Mouse (Mus musculus) thymus, adult 2 months (tissue): ENCODE data around the gene Cenpb. TPM values are rescaled to one million over a fixed set of nuclear protein-coding genes. Genes with fewer than 3 reads are reported as not detected.

Source experiments
- DNase-seq: peaks from one replicate; pipeline ENCODE4 v3.0.0; 2021
- H3K27ac ChIP-seq: fragments of 200-500 bp; 2 replicates; pipeline ENCODE4 v1.5.1; 2012; ENCODE audit warnings: low read length, control low read depth; ENCODE audit not compliant: control insufficient read depth, insufficient read depth
- H3K27me3 ChIP-seq: fragments of 200-500 bp; 2 replicates; pipeline ENCODE4 v1.6.1; 2012; ENCODE audit warnings: mild to moderate bottlenecking, low read length, moderate library complexity, mixed read lengths; ENCODE audit not compliant: control insufficient read depth, insufficient read depth
- H3K36me3 ChIP-seq: fragments of 200-500 bp; 2 replicates; pipeline ENCODE4 v1.6.1; 2012; ENCODE audit warnings: mild to moderate bottlenecking, low read length, moderate library complexity; ENCODE audit not compliant: control insufficient read depth, insufficient read depth
- H3K4me1 ChIP-seq: fragments of 200-500 bp; replicated peaks from 2 replicates; pipeline ENCODE4 v1.6.1; 2012; ENCODE audit warnings: low read length; ENCODE audit not compliant: control insufficient read depth, insufficient read depth
- H3K4me3 ChIP-seq: fragments of 200-500 bp; 2 replicates; pipeline ENCODE4 v1.5.1; 2012; ENCODE audit warnings: mild to moderate bottlenecking, low read length, control low read depth, moderate library complexity; ENCODE audit not compliant: control insufficient read depth, insufficient read depth
- CTCF ChIP-seq: fragments of 200-500 bp; IDR thresholded peaks from 2 replicates; pipeline ENCODE4 v1.5.1; 2012; ENCODE audit warnings: mild to moderate bottlenecking, control low read depth, low read length, moderate library complexity, borderline replicate concordance; ENCODE audit not compliant: control insufficient read depth, poor library complexity, insufficient read depth; ENCODE audit errors: extremely low read depth
- POLR2A ChIP-seq: fragments of 200-500 bp; IDR thresholded peaks from 2 replicates; pipeline ENCODE4 v1.6.1; 2012; ENCODE audit warnings: mild to moderate bottlenecking, low read length, control low read depth, moderate library complexity; ENCODE audit not compliant: control insufficient read depth, poor library complexity, insufficient read depth; ENCODE audit errors: extremely low read depth
- WGBS: fragments of 180-500 bp; shearing (Covaris S2); methylation state at CpG from one replicate; pipeline ENCODE4 v1.1.7; 2018; 5-methylcytosine and 5-hydroxymethylcytosine counted together
- polyA plus RNA-seq: library from polyadenylated mRNA; depleted of rRNA; stranded (reverse); fragments of >200 nt; gene quantifications from 2 replicates; pipeline ENCODE4 v1.2.3, GENCODE M21; 2012

Gene Cenpb
- polyA plus RNA-seq, 1 experiment = 45.6 TPM

DNA sequence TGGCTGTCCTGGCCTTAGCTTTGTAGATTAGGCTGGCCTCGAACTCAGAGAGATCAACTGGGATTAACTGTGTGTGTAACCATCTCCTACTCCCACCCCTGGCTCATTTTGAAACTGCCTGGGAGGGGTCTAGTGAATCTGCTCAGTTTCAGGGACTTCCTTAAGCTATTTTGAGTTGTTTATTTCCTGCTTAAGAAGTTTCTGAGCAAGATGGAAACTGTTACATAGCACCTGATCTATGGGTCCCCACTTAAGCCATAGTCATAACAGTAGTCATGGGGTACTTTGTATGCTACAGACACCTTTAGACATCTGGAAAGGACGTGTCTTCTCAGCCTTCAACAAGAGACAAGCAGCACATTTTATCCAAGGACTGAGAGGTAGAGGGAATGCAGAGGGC, 20.8 kb upstream of the Cenpb start:
- Histone ChIP-seq H3K4me1 (peaks cover 6% of the 10 kb centered on the region; the same call in 1 of the 2 replicates), H3K27me3 (no peaks in the 10 kb centered on the region), H3K27ac (no peak overlapping the region), H3K36me3 (peaks cover 3% of the 10 kb centered on the region), H3K4me3 (no peak overlapping the region)
- WGBS = 98% methylated on average over 2 of the region's 2 CpGs
- TF ChIP-seq CTCF = no peak
- no peak for TF ChIP-seq POLR2A
- no peak for DNase-seq

DNA sequence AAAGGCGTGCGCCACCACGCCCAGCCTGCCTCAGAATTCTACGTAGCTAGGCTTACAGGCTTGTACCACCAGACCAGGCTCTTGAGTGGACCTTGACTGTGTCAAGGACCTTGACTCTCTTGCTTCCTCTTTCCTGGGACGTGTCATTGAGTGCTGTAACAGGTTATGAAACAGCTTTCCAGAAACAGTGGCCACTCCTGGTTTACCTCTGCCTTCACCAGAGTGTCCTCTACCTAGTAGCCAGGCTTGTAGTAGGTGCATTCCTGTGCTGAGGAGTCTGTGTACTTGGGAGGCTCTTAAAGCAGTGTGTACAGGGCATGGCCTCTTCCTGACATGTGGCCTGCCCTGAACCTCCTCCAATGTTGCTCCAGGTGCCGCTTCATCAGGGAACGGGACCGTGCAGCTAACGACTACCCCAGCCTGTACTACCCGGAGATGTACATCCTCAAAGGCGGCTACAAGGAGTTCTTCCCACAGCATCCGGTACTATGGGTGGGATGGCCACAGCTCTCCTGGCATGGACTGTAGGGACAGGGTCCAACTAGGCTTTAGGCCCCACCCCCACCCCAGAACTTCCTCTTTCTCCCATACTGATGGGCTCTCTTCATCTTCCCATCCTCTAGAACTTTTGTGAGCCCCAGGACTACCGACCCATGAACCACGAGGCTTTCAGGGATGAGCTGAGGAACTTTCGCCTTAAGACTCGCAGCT, 16.9 kb upstream of the Cenpb start:
- Histone ChIP-seq H3K27ac (no peak overlapping the region), H3K36me3 (peaks cover 28% of the 10 kb centered on the region), H3K4me1 (no peaks in the 10 kb centered on the region), H3K27me3 (no peaks in the 10 kb centered on the region), H3K4me3 (no peak overlapping the region)
- TF ChIP-seq POLR2A (no peak), CTCF (no peak)
- 91% methylated on average over 16 of the region's 16 CpGs for WGBS
- no peak for DNase-seq

DNA sequence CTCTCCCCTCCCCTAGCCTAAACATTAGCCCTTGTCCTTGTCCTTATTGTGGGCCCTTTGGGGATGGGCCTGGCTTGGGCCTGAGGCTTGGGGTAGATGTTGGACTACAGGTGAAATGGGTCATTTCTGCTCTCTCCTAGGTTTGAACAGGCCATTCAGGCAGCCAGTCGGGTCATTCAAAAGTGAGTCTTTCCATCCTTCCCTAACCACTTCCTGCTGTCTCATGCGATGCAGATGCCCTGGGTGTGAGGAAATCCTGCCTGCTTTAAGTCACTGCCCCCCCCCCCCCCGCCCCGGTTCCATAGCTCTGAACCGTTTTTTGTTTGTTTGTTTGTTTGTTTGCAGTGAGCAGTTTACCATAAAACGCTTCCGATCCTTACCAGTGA, 11.1 kb upstream of the Cenpb start:
- WGBS = 46% methylated on average over 7 of the region's 7 CpGs
- Histone ChIP-seq H3K27ac (peak overlapping the region; percentile 31; the same call in 1 of the 2 replicates), H3K27me3 (no peaks in the 10 kb centered on the region), H3K4me3 (no peak overlapping the region), H3K4me1 (peaks cover 34% of the 10 kb centered on the region), H3K36me3 (peaks cover 25% of the 10 kb centered on the region)
- TF ChIP-seq POLR2A (no peak), CTCF (no peak)
- DNase-seq = peak; percentile 14

DNA sequence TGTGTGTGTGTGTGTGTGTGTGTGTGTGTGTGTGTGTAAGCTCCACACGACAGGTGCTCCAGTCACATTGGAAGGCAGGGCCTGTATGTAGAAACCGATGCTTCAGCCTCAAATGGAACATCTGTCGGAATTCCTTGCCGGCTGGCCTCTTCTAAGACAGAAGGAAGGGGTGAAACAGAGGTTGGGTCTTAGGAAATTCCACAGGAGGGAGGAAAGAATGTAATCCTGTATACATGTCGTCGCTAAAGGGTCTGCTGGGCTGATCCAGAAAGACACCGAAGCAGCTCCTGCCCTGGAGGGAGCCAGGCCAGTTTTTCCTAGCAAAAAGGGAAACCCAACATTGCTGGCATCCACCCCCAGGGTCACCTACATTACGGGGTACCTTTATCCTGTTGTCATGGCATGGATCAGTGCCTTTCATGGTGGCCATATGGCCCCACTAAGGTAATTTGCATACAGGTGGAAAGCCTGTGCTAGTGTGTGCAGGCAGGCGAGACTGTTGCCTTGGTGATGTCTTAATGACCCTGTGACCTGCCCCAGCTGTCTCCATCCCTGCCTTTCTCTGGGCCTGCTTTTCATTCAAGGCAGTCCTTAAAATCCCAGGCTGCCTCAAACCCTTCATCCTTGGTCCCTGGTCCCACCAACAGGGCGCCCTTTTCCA, 10.6 kb upstream of the Cenpb start:
- peak overlapping the region; percentile 31 for H3K27ac ChIP-seq

DNA sequence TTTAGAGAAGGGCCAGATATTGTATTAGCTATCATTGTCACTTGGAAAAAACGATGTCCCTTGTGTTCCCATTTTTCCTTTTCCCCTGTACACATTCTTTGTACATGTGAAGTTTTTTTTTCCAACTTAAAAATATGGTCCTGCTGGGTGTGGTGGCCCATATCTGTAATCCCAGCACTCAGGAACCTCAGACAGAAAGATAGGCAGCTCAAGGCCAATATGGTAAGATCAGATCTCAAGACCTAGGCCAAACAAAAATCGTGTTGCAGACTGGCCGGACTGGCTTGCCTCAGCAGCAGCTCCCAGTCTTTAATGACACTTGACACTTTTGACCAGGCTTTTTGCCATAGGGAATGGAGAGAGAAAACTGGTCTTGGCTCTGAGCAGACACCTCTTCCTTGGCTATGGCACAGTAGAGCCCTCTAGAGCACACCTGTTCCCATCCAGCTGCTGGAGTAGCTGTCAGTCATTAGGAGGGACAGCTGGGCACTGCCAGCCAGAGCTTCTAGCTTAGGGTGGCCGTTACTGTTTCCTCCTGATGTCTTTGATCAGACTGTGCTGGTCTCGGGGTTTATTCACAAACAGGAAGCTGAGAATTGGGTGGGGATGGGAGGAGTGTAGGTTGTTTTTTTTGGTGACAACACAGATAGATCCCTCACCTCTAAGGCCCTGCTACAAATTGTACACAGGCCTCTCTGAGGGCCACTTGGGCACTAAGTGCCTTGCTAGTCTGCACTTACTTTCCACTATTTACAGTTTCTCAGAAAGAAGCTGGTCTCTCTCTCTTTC, 9.8 kb upstream of the Cenpb start:
- whole genome bisulfite sequencing = 48% methylated on average over 5 of the region's 5 CpGs
- peak; percentile 20 for DNase-seq
- Histone ChIP-seq H3K36me3 (peaks cover 23% of the 10 kb centered on the region), H3K27ac (peak overlapping the region; percentile 81), H3K4me3 (no peak overlapping the region), H3K4me1 (peaks cover 37% of the 10 kb centered on the region), H3K27me3 (no peaks in the 10 kb centered on the region)
- no peak for TF ChIP-seq POLR2A
- no peak for TF ChIP-seq CTCF

More for the DNA sequence above, 10.6 kb upstream of the Cenpb start:
- Histone ChIP-seq H3K4me3 (no peak overlapping the region), H3K36me3 (peaks cover 25% of the 10 kb centered on the region), H3K27me3 (no peaks in the 10 kb centered on the region), H3K4me1 (peaks cover 37% of the 10 kb centered on the region)
- DNase-seq = no peak
- 83% methylated on average over 10 of the region's 10 CpGs for WGBS
- TF ChIP-seq POLR2A (no peak), CTCF (no peak)

DNA sequence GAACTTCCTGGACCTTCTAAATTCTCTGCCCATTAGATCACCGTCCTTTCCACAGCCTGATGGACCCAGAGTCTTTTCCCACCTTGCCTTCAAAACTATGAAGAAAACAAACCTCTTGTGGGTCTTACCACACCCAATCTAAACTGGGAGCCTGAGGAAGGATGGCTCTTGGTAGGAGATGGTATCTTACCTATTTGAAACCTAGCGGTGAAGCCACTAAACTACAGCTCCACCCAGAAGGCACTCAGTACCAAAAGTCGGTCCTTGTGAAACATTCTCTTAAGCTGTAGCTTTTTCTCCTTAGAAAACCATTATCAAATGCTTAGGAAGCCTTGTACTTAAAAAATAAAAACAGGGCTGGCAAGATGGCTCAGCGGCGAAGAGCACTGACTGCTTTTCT, 8.4 kb upstream of the Cenpb start:
- TF ChIP-seq POLR2A (no peak), CTCF (no peak)
- no peak for DNase-seq
- Histone ChIP-seq H3K4me3 (no peak overlapping the region), H3K27ac (no peak overlapping the region), H3K4me1 (peaks cover 37% of the 10 kb centered on the region), H3K36me3 (peaks cover 9% of the 10 kb centered on the region), H3K27me3 (no peaks in the 10 kb centered on the region)
- 81% methylated on average over 5 of the region's 5 CpGs for WGBS
